24 mouse cellular contexts compared by ENCODE assay signal in genomic region chr10:124119585-124119984, GRCm38 (mm10).
"Had no signal": no experiment of that assay in that cellular context is flagged by ENCODE, and none has a peak within 500 bp of the region (broad histone marks: within the 10 kb centered on the region; RNA-seq: fewer than 3 reads in every experiment).

No protein-coding gene starts in this region.

- H3K4me1 ChIP-seq: heart, embryonic 13.5 days; heart, embryonic 15.5 days; hindbrain, embryonic 13.5 days; hindbrain, embryonic 15.5 days; limb, embryonic 10.5 days; limb, embryonic 12.5 days had no signal

- H3K36me3 ChIP-seq: heart, embryonic 13.5 days; heart, embryonic 15.5 days; hindbrain, embryonic 13.5 days; hindbrain, embryonic 15.5 days; limb, embryonic 10.5 days; limb, embryonic 12.5 days had no signal

- H3K4me3 ChIP-seq: heart, adult 2 months; heart, embryonic 13.5 days; heart, embryonic 15.5 days; hindbrain, embryonic 13.5 days; hindbrain, embryonic 15.5 days; layer of hippocampus, adult 2 months; left cerebral cortex, adult 2 months; limb, embryonic 10.5 days; limb, embryonic 12.5 days had no signal

- H3K27me3 ChIP-seq: heart, embryonic 13.5 days; heart, embryonic 15.5 days; hindbrain, embryonic 13.5 days; hindbrain, embryonic 15.5 days; limb, embryonic 12.5 days had no signal

- H3K27ac ChIP-seq: heart, adult 2 months; heart, embryonic 13.5 days; heart, embryonic 15.5 days; hindbrain, embryonic 13.5 days; hindbrain, embryonic 15.5 days; hindbrain, postnatal 0 days; layer of hippocampus, adult 2 months; left cerebral cortex, adult 2 months; limb, embryonic 10.5 days; limb, embryonic 12.5 days had no signal

- H3K4me2 ChIP-seq: heart, embryonic 11.5 days; heart, embryonic 13.5 days; heart, embryonic 15.5 days; hindbrain, embryonic 13.5 days; hindbrain, embryonic 15.5 days; limb, embryonic 12.5 days had no signal

- ATAC-seq: forebrain, postnatal 0 days; hindbrain, postnatal 0 days; intestine, embryonic 16.5 days had no signal

- H3K9me3 ChIP-seq: heart, embryonic 13.5 days; heart, embryonic 15.5 days; hindbrain, embryonic 13.5 days; hindbrain, embryonic 15.5 days; limb, embryonic 10.5 days; limb, embryonic 12.5 days had no signal

- H3K9ac ChIP-seq: forebrain, postnatal 0 days; heart, embryonic 13.5 days; heart, embryonic 15.5 days; hindbrain, embryonic 13.5 days; hindbrain, embryonic 15.5 days; limb, embryonic 12.5 days had no signal

- DNase-seq: forebrain, postnatal 0 days; gastrocnemius, postnatal 14 days; gastrocnemius, postnatal 36 days; heart, adult 11 months; heart, adult 2 months; heart, postnatal 14 days; heart, postnatal 36 days; kidney, adult 11 months; kidney, adult 2 months; kidney, adult 9 months; kidney, postnatal 10 days; kidney, postnatal 25 days; kidney, postnatal 4 days had no signal
